Mouse (Mus musculus) midbrain, embryonic 15.5 days (tissue): ENCODE measurements at regions not wholly inside any gene's neighbourhood (a gene's known extent, or its start where the extent isn't known, plus 50 kb on each side); places are given as distances from the start of the nearest gene placed in this dataset.
A peak's percentile ranks its signal among the peaks of the same experiment; 100 is the strongest.

ENCODE experiments used
- ATAC-seq: fragments of 200-750 bp; cut with Nextera tagmentation; replicated peaks from 2 replicates; pipeline ENCODE4 v1.8.0; 2017; ENCODE audit warnings: moderate TSS enrichment
- H3K27ac ChIP-seq: fragments of 300-500 bp; sonication (generic); 2 replicates; pipeline ENCODE4 v1.5.1; 2015; ENCODE audit warnings: mild to moderate bottlenecking, inconsistent platforms
- H3K27me3 ChIP-seq: fragments of 300-500 bp; sonication (generic); replicated peaks from 2 replicates; pipeline ENCODE4 v1.6.1; 2015; ENCODE audit warnings: inconsistent platforms
- H3K36me3 ChIP-seq: fragments of 300-500 bp; sonication (generic); replicated peaks from 2 replicates; pipeline ENCODE4 v1.6.1; 2015; ENCODE audit warnings: inconsistent platforms
- H3K4me1 ChIP-seq: fragments of 300-500 bp; sonication (generic); 2 replicates; pipeline ENCODE4 v1.6.1; 2015; ENCODE audit warnings: inconsistent platforms
- H3K4me2 ChIP-seq: fragments of 300-500 bp; sonication (generic); 2 replicates; pipeline ENCODE4 v1.6.1; 2015; ENCODE audit warnings: inconsistent platforms, mild to moderate bottlenecking, moderate library complexity
- H3K4me3 ChIP-seq: fragments of 300-500 bp; sonication (generic); 2 replicates; pipeline ENCODE4 v1.5.1; 2015; ENCODE audit warnings: mild to moderate bottlenecking, inconsistent platforms
- H3K9ac ChIP-seq: fragments of 300-500 bp; sonication (generic); 2 replicates; pipeline ENCODE4 v1.6.1; 2015; ENCODE audit warnings: mild to moderate bottlenecking, inconsistent platforms
- H3K9me3 ChIP-seq: fragments of 300-500 bp; sonication (generic); 2 replicates; pipeline ENCODE4 v1.6.1; 2016; ENCODE audit warnings: inconsistent platforms
- WGBS: fragments of 180-500 bp; shearing (Covaris S2); methylation state at CpG from one replicate; pipeline ENCODE4 v1.1.7; 2015; ENCODE audit warnings: mixed read lengths; 5-methylcytosine and 5-hydroxymethylcytosine counted together

DNA sequence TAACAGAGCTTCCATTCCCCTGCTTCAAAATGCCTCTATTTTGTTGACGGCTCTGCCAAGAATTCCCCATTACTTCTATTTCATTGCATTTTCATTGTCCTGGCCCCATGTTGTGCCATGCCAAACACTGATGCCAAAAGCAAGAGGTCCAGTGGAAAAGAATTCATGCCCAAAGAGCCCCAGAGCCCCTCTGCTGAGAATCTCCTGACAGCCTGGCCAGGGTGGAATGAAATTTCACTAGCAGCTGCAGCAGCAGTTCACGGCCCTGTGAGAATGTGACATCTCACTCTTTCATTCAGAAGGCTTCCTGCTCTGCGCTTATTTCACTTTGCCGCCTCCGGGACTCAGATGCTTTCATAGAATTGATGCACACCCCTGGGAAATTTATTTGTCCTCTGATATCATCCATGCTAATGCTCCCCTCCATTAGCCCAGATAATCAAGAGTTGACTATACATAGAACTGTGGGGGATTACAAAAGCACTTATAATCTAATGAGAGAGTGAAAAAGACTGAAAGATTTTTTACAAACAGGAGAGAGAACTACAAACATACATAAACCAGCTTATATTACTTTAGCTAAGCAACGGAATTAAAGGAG, 911.7 kb upstream of the Map3k7 start:
- 22% methylated on average over 6 of the region's 6 CpGs for WGBS
- Histone ChIP-seq H3K9ac (no peak overlapping the region), H3K4me1 (0 out of 2 replicates have a peak, but pooled peaks cover 11% of the 10 kb centered on the region), H3K27me3 (no peaks in the 10 kb centered on the region), H3K4me2 (no peak overlapping the region), H3K4me3 (no peak overlapping the region), H3K36me3 (no peaks in the 10 kb centered on the region), H3K27ac (peak overlapping the region; percentile 19; the same call in 1 of the 2 replicates), H3K9me3 (no peaks in the 10 kb centered on the region)
- ATAC-seq, result peak; percentile 62

DNA sequence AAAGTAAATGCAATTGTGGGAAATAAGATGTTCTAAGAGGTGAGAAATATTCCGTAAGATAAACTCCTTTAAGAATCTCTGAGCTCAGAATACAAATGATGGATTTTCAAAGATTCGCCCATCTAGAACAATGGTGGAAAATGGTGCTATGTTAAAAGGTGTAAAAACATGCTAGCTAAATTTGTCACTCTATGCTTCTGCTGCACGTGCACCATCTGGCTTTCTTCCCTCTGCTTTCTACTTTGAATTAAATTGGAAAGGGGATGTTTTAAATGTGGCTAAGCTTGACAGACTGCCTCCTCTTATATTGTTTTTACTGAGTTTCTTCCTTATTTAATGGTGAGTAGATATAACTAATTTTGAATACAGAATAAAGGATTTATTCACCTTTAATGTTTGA, 887.7 kb upstream of the Map3k7 start:
- Histone ChIP-seq H3K9ac (no peak overlapping the region), H3K27ac (no peak overlapping the region), H3K27me3 (no peaks in the 10 kb centered on the region), H3K4me1 (no peaks in the 10 kb centered on the region), H3K9me3 (no peaks in the 10 kb centered on the region), H3K4me3 (no peak overlapping the region), H3K36me3 (no peaks in the 10 kb centered on the region), H3K4me2 (no peak overlapping the region)
- no peak for ATAC-seq
- 84% methylated on average over 3 of the region's 3 CpGs for WGBS

DNA sequence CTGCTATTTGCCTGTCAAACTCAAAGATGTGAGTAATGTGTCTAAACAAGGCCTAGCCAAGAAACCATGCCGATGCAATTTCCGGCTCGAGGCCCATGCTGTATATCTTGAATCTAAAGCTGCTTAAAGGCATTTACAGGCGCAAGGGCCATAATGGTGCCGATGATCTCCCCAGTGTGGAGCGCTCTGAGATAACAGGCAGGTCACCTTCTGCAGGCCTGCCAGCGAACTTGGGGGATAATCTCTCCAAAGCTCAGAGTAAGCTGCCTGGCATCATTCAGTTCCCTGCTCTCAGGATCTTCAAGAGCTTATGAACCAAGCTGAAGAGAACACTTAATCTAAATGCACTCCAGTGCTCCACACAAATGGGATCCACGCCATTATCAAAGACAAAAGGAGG, 842.3 kb upstream of the Map3k7 start:
- Histone ChIP-seq H3K9me3 (no peaks in the 10 kb centered on the region), H3K27me3 (no peaks in the 10 kb centered on the region), H3K36me3 (no peaks in the 10 kb centered on the region), H3K4me3 (no peak overlapping the region), H3K27ac (no peak overlapping the region), H3K4me1 (no peaks in the 10 kb centered on the region), H3K9ac (no peak overlapping the region), H3K4me2 (no peak overlapping the region)
- ATAC-seq, result peak; percentile 30; the same call in 1 of the 2 replicates
- WGBS, result 44% methylated on average over 8 of the region's 8 CpGs

DNA sequence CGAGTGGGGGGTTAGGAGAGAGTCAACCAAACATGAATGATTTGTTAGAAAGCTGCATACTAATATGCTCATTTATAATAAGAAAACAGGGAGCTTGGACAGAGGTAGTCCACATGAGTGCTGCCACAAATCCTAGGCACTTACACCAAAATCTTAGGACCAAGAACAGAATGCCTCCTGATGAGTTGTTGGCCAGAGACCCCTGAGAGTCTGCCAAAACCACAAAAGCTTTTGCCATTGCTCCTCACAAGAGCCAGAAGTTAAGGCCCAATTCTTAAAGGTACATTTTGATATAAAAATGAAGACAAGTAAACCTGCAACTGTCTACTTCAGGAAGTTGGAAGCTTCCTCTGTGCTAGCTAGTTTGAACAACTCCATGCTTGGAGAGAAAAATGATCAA, 820.7 kb upstream of the Map3k7 start:
- ATAC-seq, result no peak
- Histone ChIP-seq H3K4me2 (no peak overlapping the region), H3K4me3 (no peak overlapping the region), H3K36me3 (no peaks in the 10 kb centered on the region), H3K4me1 (no peaks in the 10 kb centered on the region), H3K9ac (no peak overlapping the region), H3K27ac (no peak overlapping the region), H3K9me3 (no peaks in the 10 kb centered on the region), H3K27me3 (no peaks in the 10 kb centered on the region)
- WGBS, result 87% methylated on average over 1 of the region's 1 CpGs

DNA sequence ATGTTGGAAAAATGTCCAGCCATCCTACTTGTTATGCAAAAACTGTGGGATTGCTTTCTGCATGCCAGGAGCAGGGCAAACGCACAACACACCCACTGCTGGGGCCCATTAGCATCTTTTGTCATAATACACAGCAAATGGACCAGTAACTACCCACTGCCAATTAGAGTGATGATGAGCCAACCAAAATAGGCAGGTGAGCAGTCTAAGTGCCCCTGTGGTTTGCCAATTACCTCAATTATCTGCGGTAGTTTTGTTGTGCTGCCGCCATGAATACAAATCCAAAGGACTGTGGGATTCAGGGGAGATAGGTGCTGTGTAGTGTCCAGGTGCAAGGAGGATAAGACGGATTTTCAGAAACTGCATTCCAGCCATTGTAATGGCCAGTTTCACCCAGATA, 796.5 kb upstream of the Map3k7 start:
- Histone ChIP-seq H3K36me3 (no peaks in the 10 kb centered on the region), H3K9me3 (no peaks in the 10 kb centered on the region), H3K27me3 (no peaks in the 10 kb centered on the region), H3K4me1 (no peaks in the 10 kb centered on the region), H3K4me3 (no peak overlapping the region), H3K4me2 (no peak overlapping the region), H3K9ac (no peak overlapping the region), H3K27ac (no peak overlapping the region)
- peak; percentile 54; the same call in 1 of the 2 replicates for ATAC-seq
- 58% methylated on average over 4 of the region's 4 CpGs for WGBS

GRCm38 (mm10) chr4:31168357-31168756, 795.5 kb upstream of the Map3k7 start:
- H3K4me3 ChIP-seq, result no peak overlapping the region
- no peaks in the 10 kb centered on the region for H3K27me3 ChIP-seq
- H3K9ac ChIP-seq, result no peak overlapping the region
- WGBS, result 72% methylated on average over 4 of the region's 4 CpGs
- H3K4me2 ChIP-seq, result no peak overlapping the region
- no peaks in the 10 kb centered on the region for H3K36me3 ChIP-seq
- H3K4me1 ChIP-seq, result no peaks in the 10 kb centered on the region
- no peak for ATAC-seq
- H3K9me3 ChIP-seq, result no peaks in the 10 kb centered on the region
- H3K27ac ChIP-seq, result no peak overlapping the region

DNA sequence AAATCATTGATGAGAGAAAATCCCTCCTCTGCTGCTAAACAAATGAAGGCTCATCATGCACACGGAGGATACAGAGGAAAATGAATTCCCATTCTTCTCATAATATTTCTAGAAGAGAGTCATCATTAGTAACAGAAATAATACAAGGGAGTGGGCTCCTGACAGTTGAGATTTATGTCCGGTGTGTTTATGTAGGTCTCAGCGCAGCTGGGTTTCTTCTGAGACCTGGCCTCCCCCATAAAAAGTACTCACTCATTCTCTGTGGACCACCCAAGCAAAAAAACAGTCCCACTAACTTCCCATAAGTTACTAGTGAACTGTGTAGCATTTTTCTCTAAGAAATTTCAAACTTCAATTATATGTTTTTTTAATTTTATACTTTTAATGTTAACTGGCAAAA, 792.7 kb upstream of the Map3k7 start:
- Histone ChIP-seq H3K9ac (no peak overlapping the region), H3K36me3 (no peaks in the 10 kb centered on the region), H3K27me3 (no peaks in the 10 kb centered on the region), H3K4me2 (no peak overlapping the region), H3K9me3 (no peaks in the 10 kb centered on the region), H3K27ac (no peak overlapping the region), H3K4me1 (no peaks in the 10 kb centered on the region), H3K4me3 (no peak overlapping the region)
- no peak for ATAC-seq
- 89% methylated on average over 3 of the region's 3 CpGs for WGBS

GRCm38 (mm10) chr4:31197852-31198251, 766.0 kb upstream of the Map3k7 start:
- H3K36me3 ChIP-seq, result no peaks in the 10 kb centered on the region
- no peaks in the 10 kb centered on the region for H3K4me1 ChIP-seq
- no peak overlapping the region for H3K9ac ChIP-seq
- no peak overlapping the region for H3K4me3 ChIP-seq
- no peak for ATAC-seq
- no peak overlapping the region for H3K4me2 ChIP-seq
- H3K9me3 ChIP-seq, result no peaks in the 10 kb centered on the region
- H3K27ac ChIP-seq, result no peak overlapping the region
- no peaks in the 10 kb centered on the region for H3K27me3 ChIP-seq

DNA sequence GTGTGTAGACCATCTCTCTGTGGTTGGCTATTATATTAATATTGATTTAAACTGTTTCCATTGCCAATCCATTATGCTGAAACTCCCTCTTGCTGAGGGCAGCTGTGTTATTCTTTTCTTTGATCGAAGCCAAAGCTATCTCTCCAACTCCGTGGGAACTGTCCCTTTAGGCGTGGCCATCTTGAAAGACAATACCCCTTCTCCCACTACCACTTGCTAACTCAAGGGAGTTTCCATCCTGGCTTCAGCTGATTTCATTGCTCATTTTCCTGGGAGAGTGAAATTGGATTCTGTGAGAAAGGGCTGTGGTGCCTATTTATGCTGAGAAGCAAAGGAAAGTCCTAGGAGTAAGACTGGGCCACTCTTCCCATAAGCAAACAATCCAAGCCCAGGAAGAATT, 760.6 kb upstream of the Map3k7 start:
- Histone ChIP-seq H3K27ac (no peak overlapping the region), H3K36me3 (no peaks in the 10 kb centered on the region), H3K4me3 (no peak overlapping the region), H3K4me2 (no peak overlapping the region), H3K4me1 (no peaks in the 10 kb centered on the region), H3K9ac (no peak overlapping the region), H3K9me3 (no peaks in the 10 kb centered on the region), H3K27me3 (no peaks in the 10 kb centered on the region)
- WGBS, result 67% methylated on average over 3 of the region's 3 CpGs
- no peak for ATAC-seq

DNA sequence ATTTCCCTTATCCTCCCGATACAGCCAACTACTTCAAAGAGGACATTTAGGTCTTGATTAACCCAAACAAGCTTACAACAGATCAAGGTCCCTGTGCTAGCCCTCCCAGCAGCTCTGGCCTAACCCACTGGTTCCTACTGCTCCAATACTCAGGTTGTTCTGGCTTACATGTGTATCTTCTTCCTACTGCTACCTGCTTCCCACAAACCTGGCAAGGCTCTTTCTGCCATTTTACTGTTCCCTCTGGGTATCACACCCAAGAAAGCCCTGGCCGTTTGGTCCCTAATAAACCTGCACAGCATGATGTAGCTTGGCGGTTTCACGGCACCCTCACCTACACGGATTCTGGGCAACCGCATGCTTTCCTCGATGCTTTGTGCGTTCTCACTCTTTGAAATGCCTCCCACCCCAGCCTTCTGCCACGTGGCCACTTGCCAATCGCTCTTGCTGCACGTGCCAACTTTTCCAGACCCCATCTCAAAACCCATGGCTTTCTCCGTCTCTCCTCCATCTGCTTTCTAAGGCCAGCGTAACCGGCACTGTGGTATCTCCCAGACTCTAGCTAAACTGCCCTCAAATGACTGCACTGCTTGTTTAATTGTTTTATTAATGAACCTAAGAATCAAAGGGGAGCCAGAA, 758.4 kb upstream of the Map3k7 start:
- Histone ChIP-seq H3K4me2 (no peak overlapping the region), H3K4me1 (no peaks in the 10 kb centered on the region), H3K9me3 (no peaks in the 10 kb centered on the region), H3K4me3 (no peak overlapping the region), H3K9ac (no peak overlapping the region), H3K36me3 (no peaks in the 10 kb centered on the region), H3K27ac (no peak overlapping the region), H3K27me3 (no peaks in the 10 kb centered on the region)
- 79% methylated on average over 14 of the region's 14 CpGs for WGBS
- peak; percentile 37; the same call in 1 of the 2 replicates for ATAC-seq

DNA sequence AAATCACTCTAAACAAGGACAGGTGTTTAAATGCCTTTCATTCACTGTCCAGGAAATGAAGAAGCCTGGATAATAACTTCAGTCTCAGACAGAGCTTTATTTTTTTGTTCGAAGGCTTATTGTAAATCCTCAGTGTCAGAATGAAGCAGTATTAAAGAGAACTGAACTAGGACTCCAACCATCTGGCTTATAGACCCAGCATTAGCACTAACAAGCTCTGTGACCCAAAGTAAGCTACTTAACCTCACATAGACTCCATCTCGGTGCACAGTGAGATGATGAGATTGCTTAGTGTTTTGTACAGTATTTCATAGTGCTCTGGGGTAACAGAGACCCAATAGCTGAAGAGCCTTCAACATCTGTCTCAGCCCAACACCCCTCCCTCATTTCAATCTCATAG, 738.2 kb upstream of the Map3k7 start:
- Histone ChIP-seq H3K4me1 (no peaks in the 10 kb centered on the region), H3K36me3 (no peaks in the 10 kb centered on the region), H3K9ac (no peak overlapping the region), H3K27ac (no peak overlapping the region), H3K27me3 (no peaks in the 10 kb centered on the region), H3K4me3 (no peak overlapping the region), H3K4me2 (no peak overlapping the region), H3K9me3 (no peaks in the 10 kb centered on the region)
- WGBS, result 60% methylated on average over 2 of the region's 2 CpGs
- no peak for ATAC-seq

DNA sequence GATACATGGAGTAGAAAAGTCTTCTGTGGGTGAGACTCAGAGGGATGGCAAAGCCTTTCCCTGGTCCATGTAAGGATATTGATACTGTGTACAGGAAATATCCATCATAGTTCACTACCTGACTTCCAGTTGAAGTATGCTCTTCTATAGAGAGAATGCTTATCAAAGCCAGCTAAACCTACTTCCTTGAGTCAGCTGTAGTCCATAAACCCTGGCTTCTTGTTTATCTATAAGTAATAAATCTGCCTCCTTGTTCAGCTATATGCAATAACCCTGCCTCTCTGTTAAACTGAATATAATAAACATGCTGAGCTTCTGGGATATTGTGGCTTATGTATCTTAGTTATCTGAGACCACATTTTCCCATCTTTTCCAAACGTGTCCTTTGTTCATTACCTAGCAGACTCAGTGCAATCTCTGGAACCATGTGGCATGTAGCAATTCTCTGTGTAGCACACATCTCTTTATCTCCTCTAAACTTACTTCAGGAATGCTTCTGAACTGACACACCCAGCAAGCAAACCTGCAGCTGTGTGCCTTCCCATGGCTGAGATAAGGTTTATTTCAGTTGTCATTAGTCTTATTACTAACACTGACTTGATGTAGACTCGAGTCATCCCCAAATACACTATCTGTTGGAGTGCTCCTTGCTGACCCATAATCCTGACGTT, 694.9 kb upstream of the Map3k7 start:
- H3K4me1 ChIP-seq, result no peaks in the 10 kb centered on the region
- no peaks in the 10 kb centered on the region for H3K9me3 ChIP-seq
- no peak for ATAC-seq
- H3K27me3 ChIP-seq, result no peaks in the 10 kb centered on the region
- no peak overlapping the region for H3K9ac ChIP-seq
- H3K4me2 ChIP-seq, result no peak overlapping the region
- no peak overlapping the region for H3K4me3 ChIP-seq
- no peaks in the 10 kb centered on the region for H3K36me3 ChIP-seq
- WGBS, result 85% methylated on average over 3 of the region's 3 CpGs
- no peak overlapping the region for H3K27ac ChIP-seq

GRCm38 (mm10) chr4:31274131-31274530, 689.8 kb upstream of the Map3k7 start:
- H3K4me1 ChIP-seq, result no peaks in the 10 kb centered on the region
- H3K9me3 ChIP-seq, result no peaks in the 10 kb centered on the region
- no peak overlapping the region for H3K4me3 ChIP-seq
- H3K27ac ChIP-seq, result no peak overlapping the region
- no peaks in the 10 kb centered on the region for H3K27me3 ChIP-seq
- H3K36me3 ChIP-seq, result no peaks in the 10 kb centered on the region
- H3K9ac ChIP-seq, result no peak overlapping the region
- no peak for ATAC-seq
- H3K4me2 ChIP-seq, result no peak overlapping the region
- 100% methylated on average over 1 of the region's 1 CpGs for WGBS
